Mouse (Mus musculus) kidney, postnatal 25 days (tissue): ENCODE results near the gene Armh3.

Experiments used
- DNase-seq, 2 experiments: peaks; one replicate each; pipeline ENCODE4 v3.0.0; 2021; ENCODE audit warnings: mixed read lengths in 2 of 2

Armh3 gene

DNA sequence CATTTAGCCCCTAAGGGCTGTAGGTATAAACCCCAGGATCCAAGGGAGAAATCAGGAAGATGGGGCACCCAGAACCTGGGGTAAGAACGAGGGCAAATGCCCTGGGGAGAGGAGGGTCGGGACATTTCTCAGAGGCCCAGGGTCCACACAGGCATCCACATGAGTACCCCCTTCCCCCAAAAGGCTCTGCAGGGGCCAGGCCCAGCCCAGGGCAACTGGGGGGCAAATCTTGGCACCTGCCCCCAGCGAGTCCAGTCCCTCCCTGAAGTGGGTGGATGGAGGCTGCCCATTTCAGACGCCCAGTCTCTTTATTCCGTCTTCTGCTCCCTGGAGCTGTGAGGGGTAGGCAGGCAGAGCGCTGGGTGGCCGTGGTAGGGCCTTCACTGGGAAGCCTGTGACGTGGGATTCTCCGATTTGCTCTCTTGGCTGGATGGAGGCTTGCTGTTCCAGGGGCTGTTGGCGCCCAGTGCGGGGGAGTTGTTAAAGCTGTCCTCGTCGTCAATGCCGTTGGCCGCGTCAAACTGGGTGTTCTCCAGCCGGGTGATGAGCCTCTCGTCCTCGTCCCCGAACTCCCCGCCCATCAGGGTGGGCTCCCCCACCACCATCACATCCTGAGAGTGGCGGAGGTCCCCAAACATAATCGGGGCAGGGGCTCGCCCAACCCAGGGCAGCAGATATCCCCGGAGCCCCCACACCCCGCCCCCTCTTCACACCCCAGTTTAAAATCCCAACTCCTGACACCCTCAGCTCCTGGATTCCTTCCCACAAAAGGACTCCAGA, 34.6 kb upstream of the Armh3 start:
- DNase-seq = no peak

DNA sequence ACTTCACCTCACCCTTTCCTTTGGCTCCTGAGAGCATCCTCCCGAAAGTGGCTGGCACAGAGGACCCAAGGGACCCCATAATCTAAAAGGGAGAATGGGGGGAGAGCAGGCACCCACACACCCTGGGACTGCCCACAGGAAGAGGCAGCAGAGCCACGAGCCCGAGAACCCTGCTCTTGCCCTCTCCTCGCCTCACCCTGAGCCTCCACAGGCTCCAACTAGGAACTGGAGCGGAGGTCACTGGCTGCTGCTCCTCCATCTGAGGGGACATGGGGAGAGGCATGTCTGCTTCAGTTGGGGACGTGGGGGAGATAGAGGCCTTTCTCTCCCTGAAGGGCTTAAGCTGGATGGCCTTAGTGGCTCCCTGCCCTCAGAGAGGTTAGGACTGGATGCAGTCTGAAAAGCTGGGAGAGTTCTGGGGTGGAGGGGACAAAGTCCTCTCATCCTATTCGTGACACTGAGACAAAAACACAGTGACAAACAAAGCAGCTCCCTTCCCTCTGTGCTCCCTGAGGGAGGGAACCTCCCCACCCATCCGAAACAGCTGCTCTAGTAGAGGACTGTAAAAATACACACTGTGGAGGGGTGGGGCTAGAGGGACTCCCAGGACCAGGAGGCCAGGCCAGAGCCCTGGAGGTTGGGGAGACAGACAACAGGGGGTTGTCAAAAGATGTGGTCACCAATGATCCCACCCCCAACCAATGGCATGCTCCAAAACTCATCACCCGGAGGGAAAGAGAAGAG, 33.6 kb upstream of the Armh3 start:
- no peak for DNase-seq

DNA sequence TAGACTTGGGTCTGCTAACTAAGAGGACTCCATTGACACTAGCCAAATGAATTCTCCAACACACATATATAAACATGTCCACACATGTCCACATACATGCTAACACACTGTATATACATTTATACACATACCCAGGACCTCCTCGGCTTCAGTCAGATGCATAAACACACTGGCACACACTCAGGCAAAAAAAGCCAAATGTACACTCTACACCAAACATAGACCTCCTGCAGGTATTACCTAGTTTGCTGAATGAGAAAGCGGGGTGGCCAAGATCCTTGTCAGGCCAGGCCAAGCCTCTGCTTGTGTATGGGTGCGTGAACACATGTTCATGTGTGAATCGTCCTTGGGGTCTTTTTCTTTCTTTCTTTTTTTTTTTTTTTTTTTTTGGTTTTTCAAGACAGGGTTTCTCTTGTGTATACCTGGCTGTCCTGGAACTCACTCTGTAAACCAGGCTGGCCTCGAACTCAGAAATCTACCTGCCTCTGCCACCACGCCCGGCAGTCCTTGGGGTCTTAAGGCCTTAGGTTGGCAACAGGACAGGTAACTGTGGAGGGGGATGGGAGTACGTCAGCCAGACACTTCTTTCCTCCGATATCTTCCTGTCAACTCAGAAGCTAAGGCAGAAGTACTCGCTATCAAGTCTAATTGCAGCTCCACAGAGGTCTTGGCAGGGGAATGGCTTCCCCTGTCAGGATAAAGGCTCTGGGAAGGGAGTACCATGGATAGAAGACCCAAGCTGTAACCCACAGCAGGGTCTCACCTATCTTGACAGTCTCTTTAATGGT, 32.1 kb upstream of the Armh3 start:
- no peak for DNase-seq

DNA sequence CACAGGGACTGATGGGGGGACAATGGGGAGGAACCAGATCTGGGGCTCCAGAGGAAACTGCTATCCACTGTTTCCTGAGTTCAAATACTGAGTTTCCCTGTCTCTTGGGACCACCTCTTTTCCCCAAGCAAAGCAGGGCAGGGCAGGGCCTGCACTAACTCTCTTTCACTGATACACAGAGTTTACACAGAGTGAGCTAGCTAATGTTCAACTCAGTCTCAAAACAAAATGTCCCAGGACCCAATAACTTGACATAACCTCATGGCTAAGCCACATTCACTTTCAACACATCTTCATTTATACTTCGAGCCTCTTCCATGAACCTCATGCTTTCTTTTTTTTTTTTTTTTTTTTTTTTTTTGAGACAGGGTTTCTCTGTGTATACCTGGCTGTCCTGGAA, 31.4 kb upstream of the Armh3 start:
- DNase-seq = peak in 1 of 2 experiments; percentile 17

DNA sequence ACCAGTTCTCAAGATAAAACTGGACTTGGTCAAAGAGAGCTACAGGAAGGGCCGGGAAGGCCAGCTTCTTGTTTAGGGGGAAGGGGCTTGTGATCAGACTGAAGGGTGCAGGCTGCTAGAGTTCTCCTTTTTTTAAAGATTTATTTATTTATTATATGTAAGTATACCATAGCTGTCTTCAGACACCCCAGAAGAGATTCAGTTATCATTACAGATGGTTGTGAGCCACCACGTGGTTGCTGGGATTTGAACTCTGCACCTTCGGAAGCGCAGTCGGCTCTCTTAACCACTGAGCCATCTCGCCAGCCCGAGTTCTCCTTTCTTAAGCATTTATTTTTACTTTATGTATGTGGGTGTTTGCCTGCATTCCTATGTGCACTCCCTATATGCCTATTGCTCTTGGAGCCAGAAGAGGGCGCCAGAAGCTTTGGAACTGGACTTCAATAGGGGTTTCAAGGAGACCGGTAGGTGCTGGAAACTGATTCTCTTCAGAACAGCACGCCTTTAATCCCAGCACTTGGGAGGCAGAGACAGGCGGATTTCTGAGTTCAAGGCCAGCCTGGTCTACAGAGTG, 30.5 kb upstream of the Armh3 start:
- DNase-seq = peak in 1 of 2 experiments; percentile 29

DNA sequence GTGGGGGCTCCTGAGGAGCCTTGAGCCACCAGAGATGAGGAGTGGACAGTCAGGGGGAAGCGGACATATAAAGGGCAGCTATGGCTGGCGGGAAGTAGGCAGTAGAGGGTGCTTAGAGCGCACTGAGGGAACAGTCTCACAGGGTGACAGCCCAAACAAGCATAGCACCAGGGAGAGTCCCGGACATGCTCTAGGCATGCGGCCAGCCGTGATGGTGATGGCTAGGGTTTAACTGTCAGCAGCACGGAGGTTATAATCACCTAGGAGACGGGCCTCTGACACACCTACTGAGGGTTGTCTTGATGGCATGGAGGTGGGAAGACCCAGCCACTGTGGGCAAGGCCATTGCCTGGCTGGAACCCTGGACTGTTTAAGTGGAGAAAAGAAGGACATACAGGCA, 28.3 kb upstream of the Armh3 start:
- DNase-seq = no peak

DNA sequence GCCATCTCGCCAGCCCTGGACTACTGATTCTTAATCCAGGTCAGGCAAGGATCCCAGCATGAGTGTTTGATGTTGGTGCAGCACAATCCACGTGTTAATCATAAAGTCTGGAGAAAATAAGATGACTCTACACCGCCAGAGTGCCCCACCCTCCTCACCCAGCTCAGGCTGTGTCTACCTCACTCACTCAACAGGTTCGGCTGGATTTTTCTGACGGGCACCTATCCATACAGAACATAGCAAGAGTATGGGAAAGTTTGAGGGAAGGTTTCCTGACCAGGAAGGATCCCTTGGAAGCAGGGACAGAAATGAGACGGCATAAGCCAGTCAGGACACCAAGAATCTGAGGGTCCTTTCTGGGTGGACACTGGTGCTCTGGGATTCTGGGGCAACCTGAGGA, 26.7 kb upstream of the Armh3 start:
- DNase-seq = no peak

DNA sequence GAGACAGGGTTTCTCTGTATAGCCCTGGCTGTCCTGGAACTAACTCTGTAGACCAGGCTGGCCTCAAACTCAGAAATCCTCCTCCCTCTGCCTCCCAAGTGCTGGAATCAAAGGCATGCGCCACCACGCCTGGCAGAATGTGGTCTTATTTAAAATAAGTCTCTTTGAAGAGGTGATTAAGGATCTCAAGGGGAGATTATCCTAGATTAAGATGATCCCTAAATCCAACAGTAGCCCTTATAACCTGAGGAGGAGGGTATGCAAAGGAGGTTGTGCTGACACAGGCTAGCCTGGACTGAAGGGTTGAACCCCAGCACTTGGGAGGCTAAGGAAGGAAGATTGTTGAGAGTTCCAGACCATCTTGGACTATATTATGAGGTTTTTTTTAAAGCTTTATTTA, 17.7 kb upstream of the Armh3 start:
- peak in 1 of 2 experiments; percentile 7 for DNase-seq

DNA sequence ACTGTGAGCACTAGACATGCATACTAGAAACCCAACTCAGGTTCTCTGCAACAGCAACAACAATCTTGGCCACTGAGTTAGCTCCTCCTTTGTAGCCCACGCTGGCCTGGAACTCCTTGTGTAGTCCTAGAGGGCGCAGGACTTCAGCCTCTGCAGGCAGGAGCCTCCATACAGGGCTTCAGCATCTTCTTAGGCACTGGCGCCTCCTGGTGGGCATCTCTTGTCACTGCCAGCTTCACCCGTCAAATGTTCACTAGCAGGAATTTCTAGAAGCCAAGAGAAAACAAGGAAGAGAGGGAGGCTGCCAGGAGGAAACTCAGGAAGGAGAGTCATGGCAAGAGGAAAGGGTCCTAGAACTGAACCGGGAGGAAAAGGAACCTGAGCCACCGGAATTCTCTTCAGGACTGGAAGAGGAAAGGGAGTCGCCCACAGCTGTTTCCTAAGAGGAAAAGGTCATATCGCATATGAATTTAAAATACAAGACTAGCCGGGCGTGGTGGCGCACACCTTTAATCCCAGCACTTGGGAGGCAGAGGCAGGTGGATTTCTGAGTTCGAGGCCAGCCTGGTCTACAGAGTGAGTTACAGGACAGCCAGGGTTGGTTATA, 16.4 kb upstream of the Armh3 start:
- peak; percentile 92 to 95 for DNase-seq

DNA sequence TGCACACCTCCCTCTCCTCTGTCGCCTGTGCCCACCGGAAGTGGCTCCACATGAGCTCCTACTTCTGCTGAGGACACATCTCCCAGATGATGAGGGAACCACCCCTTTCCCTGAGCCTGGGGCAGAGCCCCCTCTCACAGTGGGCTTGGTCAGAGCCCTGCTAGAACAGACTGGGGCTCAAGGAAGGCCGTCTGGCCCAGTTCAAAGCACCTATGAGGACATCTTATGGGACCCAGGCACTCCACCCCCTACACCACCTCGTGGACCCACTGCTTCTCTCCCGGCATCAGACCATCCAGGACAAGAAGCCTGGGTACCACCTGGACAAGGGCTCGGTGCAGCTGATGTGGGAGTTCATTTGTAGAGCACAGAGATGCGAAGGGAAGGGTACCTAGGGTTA, 7.4 kb upstream of the Armh3 start:
- DNase-seq = peak in 1 of 2 experiments; percentile 8

DNA sequence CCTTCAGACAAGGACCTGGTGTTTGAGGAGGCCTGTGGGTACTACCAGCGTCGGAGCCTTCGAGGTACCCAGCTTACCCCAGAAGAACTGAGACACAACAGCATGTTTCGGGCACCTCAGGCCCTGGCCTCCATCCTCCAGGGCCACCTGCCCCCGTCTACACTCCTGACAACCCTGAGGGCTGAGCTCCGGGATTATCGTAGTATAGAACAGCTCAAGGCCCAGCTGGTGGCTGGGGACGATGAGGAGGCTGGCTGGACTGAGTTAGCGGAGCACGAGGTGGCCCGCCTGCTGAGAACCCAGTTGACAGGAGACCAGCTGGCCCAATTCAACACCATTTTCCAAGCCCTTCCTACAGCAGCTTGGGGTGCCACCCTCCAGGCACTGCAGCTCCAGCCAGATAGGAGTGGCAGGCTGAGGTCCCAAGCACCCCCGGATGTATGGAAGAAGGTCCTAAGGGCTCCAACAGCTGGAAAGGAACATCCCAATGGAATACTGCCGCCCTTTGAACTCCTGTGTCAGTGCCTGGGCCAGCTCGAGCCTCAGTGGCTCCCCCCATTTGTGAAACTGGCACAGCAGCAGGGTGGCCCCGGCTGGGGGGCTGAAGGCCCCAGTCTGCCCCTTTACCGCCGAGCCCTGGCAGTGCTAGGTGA, 6.7 kb upstream of the Armh3 start:
- DNase-seq = peak in 1 of 2 experiments; percentile 29

DNA sequence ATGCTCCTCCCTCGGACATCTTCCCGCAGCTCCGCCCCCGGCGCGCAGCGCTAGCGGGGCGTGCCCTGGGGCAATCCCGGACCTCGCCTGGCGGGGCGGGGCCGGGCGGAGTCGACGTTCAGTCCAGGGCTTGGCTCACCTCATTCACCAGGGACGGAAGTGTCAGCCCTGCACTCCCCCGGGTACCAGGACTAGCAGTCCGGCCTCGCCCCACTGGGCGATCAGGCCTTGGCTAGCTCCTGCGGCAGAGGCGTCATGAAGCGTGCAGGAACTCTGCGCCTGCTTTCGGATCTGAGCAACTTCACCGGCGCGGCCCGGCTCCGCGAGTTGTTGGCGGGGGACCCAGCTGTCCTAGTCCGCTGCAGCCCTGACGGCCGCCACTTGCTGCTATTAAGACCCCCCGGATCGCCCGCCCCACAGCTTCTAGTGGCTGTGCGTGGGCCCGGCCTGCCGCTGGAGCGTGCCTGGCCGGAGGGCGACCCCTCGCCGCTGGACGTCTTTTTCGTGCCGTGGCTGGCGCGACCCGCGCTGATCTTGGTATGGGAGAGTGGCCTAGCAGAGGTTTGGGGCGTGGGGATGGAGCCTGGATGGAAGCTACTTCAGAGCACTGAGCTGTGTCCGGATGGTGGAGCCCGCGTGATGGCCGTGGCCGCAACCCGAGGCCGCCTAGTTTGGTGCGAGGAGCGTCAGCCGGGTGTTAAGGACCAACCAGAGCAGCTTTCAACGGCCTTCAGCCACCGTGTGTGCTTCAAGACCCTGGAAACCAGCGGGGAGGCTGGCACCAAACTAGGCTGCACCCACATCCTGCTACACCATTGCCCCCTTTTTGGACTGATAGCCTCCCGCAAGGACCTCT, 5.3 kb upstream of the Armh3 start, which contains the start of gene Hps6:
Gene Hps6, plus strand, starts transcription at position 138 of the 856 bp plus-strand sequence.
- DNase-seq = peak; percentile 90 to 96

DNA sequence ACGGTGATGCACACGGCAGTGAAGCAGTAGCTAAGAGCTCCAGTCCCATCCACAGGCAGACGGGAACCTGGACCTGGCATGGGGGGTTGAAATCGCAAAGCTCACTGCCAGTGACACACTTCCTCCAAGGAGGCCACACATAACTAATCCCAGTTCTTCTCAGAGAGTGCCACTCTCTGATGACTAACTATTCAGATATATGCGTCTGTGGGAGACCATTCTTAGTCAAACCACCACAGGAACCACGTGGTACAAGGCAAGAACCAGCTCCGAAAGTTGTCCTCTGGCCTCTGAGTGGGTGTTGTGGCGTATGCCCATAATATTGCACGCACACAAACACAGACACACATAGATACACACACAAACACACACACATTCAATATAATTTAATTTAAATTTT, 4.0 kb upstream of the Armh3 start:
- peak in 1 of 2 experiments; percentile 25 for DNase-seq

DNA sequence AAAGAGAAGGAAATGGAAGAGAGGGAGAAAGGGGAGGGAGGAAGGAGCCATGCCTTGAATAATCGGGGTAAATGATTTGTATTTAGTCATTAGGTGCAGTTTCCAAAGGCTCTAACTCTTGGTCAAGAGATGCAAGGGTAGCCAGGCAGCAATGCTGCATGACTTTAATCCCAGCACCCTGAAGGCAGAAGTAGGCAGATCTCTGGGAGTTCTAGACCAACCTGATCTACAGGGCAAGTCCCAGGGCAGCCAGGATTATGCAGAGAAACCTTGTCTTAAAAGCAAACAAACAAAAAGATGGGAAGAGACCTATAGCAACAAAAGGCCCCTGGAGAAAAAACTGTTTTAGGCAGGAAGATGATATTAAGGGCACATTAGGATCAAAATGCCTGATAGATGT, 1.1 kb upstream of the Armh3 start:
- DNase-seq = peak in 1 of 2 experiments; percentile 3

DNA sequence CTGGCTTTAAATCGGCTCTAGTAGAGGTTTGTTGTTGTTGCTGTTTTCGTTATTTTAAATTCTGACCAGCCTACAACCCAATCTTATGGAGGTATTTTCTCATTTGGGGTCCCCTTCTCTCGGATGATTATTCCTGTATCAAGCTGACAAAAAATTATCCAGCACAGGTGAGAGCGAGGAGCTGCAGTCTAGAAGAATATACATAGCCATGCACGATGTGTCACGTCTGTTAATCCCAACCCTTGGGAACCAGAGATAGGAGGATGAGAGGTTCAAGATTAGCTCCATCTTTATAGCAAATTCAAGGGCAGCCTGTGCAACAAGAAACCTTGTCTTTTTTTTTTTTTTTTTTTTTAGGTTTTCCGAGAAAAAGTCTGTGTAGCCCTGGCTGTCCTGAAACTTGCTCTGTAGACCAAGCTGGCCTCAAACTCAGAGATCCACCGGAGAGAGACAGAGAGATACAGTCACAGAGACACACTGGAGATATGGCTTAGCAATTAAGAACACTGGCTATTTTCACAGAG, 468 bp upstream of the Armh3 start:
- DNase-seq = peak in 1 of 2 experiments; percentile 23

DNA sequence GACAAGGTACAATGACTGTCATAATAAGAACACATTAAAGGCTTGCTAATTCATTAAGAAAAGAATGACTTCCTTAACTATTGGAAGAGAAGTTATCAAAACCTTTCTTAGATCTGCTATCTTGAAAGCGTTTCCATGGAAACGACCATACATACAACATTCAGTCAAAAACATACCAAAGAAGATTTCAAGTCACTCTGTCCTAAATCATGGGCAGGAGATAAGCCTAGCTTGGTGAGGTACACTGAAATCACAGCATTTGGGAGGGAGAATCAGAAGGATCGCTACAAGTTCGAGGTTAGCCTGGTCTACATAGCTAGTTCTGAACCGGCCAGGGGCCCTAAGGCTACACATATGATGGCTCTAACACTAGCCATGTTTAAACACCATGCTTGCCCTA, 923 bp downstream of the Armh3 start:
- DNase-seq = no peak

DNA sequence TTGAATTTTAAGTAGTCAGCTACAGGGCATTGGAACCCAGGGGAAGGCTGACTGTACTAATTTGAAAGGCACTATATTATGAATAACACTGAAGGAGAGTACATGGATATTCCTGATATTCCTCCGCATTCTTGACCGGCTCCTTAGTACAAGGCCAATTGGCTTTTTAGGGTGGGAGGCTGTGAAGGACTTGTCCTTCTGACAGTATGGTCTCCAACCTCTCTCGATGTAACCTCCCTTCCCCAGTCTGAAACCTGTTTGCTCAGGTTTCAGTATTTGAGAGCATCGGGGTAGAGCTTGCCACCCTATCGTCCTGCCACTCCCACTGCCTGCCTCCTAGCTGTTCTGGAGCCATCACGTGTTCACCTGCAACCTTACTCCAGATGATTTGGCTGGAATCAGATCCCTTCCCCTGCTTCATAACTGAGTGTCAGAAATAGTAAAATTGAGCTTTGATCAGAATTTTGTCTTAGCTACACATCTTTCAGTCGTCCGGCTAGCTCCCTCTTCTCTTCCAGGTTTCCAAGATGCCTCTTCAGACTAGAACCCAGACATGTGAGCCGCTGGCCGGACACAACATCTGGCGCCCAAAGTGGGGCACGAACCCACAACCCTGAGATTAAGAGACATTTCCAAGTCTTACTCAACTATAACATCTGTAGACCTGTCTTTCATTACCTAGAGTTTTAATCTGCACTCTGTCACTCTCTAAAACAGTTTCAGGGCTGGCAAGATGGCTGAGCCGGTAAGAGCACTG, 4.1 kb downstream of the Armh3 start:
- peak; percentile 62 to 87 for DNase-seq

DNA sequence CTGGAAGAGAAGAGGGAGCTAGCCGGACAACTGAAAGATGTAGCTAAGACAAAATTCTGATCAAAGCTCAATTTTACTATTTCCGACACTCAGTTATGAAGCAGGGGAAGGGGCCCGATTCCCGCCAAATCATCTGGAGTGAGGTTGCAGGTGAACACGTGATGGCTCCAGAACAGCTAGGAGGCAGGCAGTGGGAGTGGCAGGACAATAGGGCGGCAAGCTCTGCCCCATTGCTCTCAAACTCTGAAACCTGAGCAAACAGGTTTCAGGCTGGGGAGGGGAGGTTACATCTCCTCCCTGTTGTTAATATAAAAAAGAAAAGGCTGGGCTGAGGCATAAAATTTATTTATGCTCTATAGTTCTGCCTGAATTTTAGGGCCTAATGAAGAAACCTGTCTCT, 4.8 kb downstream of the Armh3 start:
- DNase-seq = peak; percentile 67 to 89

DNA sequence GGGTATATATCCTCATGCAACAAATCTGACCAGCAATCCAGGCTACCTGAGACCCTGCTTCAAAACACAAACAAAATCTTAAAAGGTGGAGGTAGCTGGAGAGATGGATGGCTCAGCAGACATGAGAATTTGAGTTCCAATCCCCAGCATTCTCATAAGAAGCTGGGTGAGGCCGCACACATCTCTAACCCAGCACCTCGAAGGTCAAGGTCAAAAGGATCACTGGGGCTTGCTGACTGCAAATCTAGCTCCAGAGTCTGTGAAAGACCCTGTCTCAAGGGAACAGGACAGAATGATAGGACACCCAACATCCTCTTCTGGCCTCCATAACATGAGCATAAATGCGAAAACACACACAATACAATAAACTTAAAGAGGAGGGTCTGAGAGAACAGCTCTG, 7.1 kb downstream of the Armh3 start:
- DNase-seq = no peak

DNA sequence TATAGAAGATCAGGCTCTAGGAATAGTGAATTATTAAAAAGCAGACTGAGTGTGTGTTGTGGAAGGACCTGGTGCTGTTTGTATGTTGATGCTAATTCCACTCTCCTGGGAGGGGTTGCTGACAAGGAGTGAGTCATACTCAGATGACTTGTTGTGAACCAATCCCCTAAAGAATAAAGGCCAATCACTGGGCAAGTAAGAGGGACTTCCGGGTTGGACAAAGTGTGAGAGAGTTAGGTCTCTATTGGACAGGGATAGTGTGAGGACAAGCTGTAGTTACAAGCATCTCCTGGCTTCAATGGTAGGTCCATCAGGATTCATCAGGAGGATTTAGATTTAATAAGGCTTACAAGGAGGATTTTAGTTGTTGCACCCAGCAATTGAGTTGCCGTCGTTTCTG, 10.1 kb downstream of the Armh3 start:
- no peak for DNase-seq
